Mouse (Mus musculus) testis, adult 10 weeks (tissue): Measurements from ENCODE around the gene Rsad1. TPM values are rescaled to one million over a fixed set of nuclear protein-coding genes. Genes with fewer than 3 reads are reported as not detected.

Experiments used
- polyA plus RNA-seq: library from polyadenylated mRNA; stranded (reverse); fragments of 350-450 nt; fragmentation: Illumina TruSeq; extraction: RNeasy Lipid Tissue Mini Kit (QIAGEN cat#74804); gene quantifications from one replicate; pipeline ENCODE4 v1.2.3, GENCODE M21; 2014; ENCODE audit warnings: low read depth, low replicate concordance

Rsad1 gene
- polyA plus RNA-seq: 1.6 TPM

DNA sequence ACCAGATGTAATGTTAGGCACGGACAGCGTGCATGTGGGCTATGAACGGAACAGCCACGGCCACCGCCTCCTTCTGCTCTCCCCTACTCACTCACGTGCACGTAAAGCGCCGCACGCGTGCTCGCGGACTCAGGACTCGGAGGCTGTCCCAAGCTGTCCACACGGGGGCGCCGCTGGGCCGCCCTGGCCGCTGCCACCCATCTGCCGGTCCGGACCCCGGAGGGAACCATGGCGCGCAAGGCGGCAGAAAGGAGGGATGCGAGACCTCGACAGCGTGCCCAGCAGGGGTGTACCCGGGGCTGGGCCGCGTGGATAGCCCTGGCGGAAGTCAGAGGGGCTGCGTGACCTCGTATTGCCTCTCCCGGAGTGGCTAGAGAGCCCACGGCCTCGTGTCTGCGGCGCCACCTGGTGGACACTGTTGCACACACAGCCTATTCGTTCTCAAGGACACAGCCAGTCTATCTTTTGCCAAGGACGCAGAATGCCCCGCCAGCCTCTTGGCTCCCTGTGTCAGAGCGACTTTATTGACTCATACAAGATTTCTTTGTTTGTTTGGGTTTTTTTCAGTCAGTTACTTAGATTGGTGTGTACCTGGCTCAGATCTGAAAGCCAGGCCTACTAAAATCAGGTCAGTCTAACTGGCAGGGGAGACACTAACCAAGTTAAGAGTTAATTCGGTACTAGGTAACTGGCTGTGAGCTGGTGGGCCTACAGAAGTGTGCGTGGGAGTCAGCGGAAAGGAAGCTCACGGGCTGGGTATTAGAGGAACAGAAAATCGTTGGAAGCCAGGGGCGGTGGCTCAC, at the start of gene Rsad1:
Rsad1 (minus strand) TSS at position 368 of the 803 bp plus-strand sequence.

DNA sequence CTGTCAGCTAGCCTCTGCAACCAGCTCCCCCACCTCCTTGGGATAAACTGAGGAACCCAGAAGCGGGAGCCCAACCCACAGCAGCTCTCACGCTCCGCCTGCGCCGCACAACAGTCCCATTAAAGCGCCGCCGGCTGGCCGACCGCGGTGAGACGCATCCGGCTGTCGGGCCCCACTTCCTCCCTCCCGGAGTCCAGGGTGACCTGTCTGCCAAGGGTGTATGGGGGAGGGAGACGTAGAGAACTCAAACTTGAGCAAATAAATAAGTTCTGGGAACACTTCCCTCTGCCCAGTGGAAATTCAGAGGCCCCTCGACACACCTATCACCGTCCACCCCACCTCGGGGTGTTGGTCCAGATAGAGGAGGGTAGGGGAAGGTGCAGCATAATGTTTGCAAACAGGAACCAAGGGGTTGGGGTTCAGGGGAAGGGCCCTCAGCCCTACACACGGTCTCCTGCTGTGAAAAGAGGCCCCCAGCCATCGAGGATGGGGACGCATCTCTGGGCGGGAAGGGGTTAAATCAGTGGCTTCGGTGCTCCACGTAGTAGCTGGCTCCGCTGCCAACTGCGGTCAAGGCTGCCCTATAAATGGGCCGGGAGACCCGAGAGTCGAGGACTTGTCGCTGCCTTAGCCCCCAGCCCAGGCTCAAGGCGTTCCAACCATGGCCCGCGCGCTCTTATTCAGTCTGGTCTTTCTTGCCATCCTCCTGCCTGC, 15.5 kb upstream of the Rsad1 start, which contains the start of gene Chad:
Chad (plus strand) TSS at position 611 of the 714 bp plus-strand sequence.

DNA sequence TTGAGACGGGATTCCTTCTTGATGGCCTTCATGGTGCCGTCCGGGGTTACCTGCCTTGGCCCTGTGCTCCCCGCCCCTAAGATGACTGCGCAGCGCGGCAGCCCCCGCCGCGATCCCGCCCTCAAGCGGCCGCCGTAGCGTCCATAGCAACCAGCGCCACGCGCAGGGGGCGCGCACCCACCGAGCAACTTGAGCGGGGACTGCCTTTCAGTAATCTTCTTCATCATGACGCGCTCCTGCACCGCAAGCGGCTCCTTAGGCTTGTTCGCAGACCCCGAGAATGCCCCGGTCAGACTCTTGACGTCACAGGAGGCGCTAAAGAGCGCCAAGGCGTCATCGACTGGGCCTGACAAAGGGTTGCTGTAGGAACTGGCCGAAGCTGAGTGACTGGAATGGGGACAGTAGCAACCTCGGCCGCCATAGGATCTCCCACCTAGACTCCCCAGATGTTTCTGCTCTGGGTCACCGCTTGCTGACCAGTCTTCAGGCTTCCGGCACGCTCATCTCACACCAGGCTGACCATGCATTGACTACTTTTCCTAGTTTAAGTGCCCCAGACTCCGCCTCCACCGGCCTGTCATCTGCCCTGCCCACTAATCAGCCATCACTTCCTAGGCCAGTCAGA, 27.7 kb downstream of the Rsad1 start, which contains the start of gene Mycbpap:
Mycbpap (minus strand) TSS at position 524 of the 625 bp plus-strand sequence.

DNA sequence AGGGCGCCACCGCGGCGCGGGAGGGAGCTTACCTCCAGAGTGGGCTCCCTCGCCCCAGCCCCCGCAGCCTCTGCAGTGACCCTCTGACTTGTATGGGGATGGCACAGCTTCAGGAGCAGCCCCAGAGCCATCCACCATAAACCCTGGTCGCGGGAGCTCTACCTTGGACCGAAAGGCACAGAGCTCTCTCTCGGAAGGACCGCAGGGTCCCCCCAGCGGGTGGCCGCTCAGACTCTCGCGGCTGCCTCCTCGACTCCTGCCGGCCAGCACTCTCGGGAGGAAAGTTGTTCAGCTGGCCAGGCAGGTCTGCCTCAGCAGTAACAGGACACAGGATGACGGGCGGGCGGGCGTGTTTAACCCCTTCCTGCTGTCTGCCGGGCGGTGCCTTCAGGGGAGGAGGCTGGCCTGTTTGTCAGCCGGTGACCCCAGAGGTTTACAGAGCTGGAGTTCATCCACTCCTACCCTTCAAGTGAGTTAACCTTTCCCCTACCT, 49.3 kb downstream of the Rsad1 start, which contains the start of gene Epn3:
Epn3 (minus strand) TSS at position 314 of the 492 bp plus-strand sequence.

Other genes starting within 250 kb of the Rsad1 start
- 119 TPM for gene Luc7l3, start 227.3 kb downstream of the Rsad1 start, polyA plus RNA-seq
- gene Ankrd40, start 221.3 kb downstream of the Rsad1 start, polyA plus RNA-seq: 60.7 TPM
- gene Abcc3, start 156.3 kb downstream of the Rsad1 start, polyA plus RNA-seq: 10.8 TPM
- gene Cacna1g, start 75.1 kb downstream of the Rsad1 start, polyA plus RNA-seq: 0.21 TPM
- 105 TPM for gene Spata20, start 63.1 kb downstream of the Rsad1 start, polyA plus RNA-seq
- gene Epn3, start 49.3 kb downstream of the Rsad1 start, polyA plus RNA-seq: 0.04 TPM
- gene Mycbpap, start 27.5 kb downstream of the Rsad1 start, polyA plus RNA-seq: 56.3 TPM
- not detected for gene Chad, start 15.8 kb upstream of the Rsad1 start, polyA plus RNA-seq
- gene Acsf2, start 52.6 kb upstream of the Rsad1 start, polyA plus RNA-seq: 4.2 TPM
- 63.4 TPM for gene Lrrc59, start 80.5 kb upstream of the Rsad1 start, polyA plus RNA-seq
- 6.7 TPM for gene Mrpl27, start 104.5 kb upstream of the Rsad1 start, polyA plus RNA-seq
- 0.90 TPM for gene Eme1, start 104.7 kb upstream of the Rsad1 start, polyA plus RNA-seq
- gene Xylt2, start 128.3 kb upstream of the Rsad1 start, polyA plus RNA-seq: not detected
- 0.13 TPM for gene Gm11541, start 155.2 kb upstream of the Rsad1 start, polyA plus RNA-seq
- not detected for gene Cdc34b, start 192.5 kb upstream of the Rsad1 start, polyA plus RNA-seq
- gene Tmem92, start 233.4 kb upstream of the Rsad1 start, polyA plus RNA-seq: not detected